Mouse (Mus musculus) midbrain, postnatal 0 days (tissue): ENCODE measurements at regions not wholly inside any gene's neighbourhood (a gene's known extent, or its start where the extent isn't known, plus 50 kb on each side); places are given as distances from the start of the nearest gene placed in this dataset.
A peak's percentile ranks its signal among the peaks of the same experiment; 100 is the strongest.
"Not testable (repeated sequence)": the region's sequence is repeated elsewhere in the genome, so short reads cannot be mapped to it uniquely, and the experiment has no call there.

Experiments used
- ATAC-seq: fragments of 200-750 bp; cut with Nextera tagmentation; 2 replicates; pipeline ENCODE4 v1.8.0; 2017; ENCODE audit warnings: moderate number of reproducible peaks, mild to moderate bottlenecking, moderate TSS enrichment, moderate library complexity; ENCODE audit not compliant: low FRiP score
- DNase-seq: peaks from one replicate; pipeline ENCODE4 v3.0.0-alpha.2; 2015; ENCODE audit warnings: low spot score
- H3K27ac ChIP-seq: fragments of 300-500 bp; sonication (generic); 2 replicates; pipeline ENCODE4 v1.5.1; 2014; ENCODE audit warnings: low read depth, mild to moderate bottlenecking, low read length, mixed read lengths
- H3K27me3 ChIP-seq: fragments of 300-500 bp; sonication (generic); 2 replicates; pipeline ENCODE4 v1.6.1; 2014; ENCODE audit warnings: low read length, control low read depth, mixed read lengths; ENCODE audit not compliant: insufficient read depth
- H3K36me3 ChIP-seq: fragments of 300-500 bp; sonication (generic); 2 replicates; pipeline ENCODE4 v1.6.1; 2014; ENCODE audit warnings: low read length, control low read depth, mixed read lengths; ENCODE audit not compliant: insufficient read depth
- H3K4me1 ChIP-seq: fragments of 300-500 bp; sonication (generic); 2 replicates; pipeline ENCODE4 v1.6.1; 2014; ENCODE audit warnings: mild to moderate bottlenecking, control low read depth, antibody characterized with exemption, low read length, mixed read lengths; ENCODE audit not compliant: insufficient read depth
- H3K4me2 ChIP-seq: fragments of 300-500 bp; sonication (generic); 2 replicates; pipeline ENCODE4 v1.6.1; 2014; ENCODE audit warnings: low read depth, mild to moderate bottlenecking, low read length, mixed read lengths; ENCODE audit not compliant: poor library complexity, severe bottlenecking
- H3K4me3 ChIP-seq: fragments of 300-500 bp; sonication (generic); 2 replicates; pipeline ENCODE4 v1.5.1; 2014; ENCODE audit warnings: low read depth, mild to moderate bottlenecking, low read length, moderate library complexity
- H3K9ac ChIP-seq: fragments of 300-500 bp; sonication (generic); replicated peaks from 2 replicates; pipeline ENCODE4 v1.6.1; 2014; ENCODE audit warnings: mild to moderate bottlenecking, low read length, moderate library complexity, mixed read lengths; ENCODE audit not compliant: poor library complexity, severe bottlenecking
- H3K9me3 ChIP-seq: fragments of 300-500 bp; sonication (generic); 2 replicates; pipeline ENCODE4 v1.6.1; 2016; ENCODE audit warnings: low read length, control low read depth
- CTCF ChIP-seq: IDR thresholded peaks from 2 replicates; pipeline ENCODE4 v1.5.1; 2016; ENCODE audit warnings: antibody characterized with exemption, mild to moderate bottlenecking
- whole genome bisulfite sequencing: fragments of 180-500 bp; shearing (Covaris S2); extraction: QIAGEN DNeasy Blood & Tissue Kit; methylation state at CpG from one replicate; pipeline ENCODE4 v1.1.7; 2014; 5-methylcytosine and 5-hydroxymethylcytosine counted together

DNA sequence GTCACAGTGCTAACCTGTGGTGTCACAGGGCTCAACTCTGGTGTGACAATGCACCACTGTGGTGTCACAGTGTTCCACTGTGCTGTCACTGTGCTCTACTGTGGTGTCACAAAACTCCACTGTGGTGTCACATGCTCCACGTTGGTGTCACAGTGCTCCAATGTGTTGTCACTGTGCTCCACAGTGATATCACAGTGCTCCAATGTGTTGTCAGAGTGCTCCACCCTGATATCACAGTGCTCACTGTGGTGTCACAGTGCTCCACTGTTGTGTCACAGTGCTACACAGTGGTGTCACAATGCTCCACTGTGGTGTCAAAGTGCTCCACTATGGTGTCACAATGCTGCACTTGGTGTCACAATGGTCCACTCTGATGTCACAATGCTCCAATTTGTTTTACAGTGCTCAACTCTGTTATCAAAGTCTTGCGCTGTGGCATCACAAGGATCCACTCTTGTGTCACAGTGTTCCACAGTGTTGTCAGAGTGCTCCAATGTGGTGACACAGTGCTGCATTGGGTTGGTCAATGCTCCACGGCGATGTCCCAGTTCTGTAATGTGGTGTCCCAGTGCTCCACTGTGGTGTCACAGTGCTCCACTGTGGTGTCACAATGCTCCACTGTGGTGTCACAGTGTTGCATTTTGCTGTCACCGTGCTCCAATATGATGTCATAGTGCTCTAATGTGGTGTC, 92.4 kb upstream of the Scaf8 start:
- no peak overlapping the region for H3K4me3 ChIP-seq
- DNase-seq = no peak
- H3K27ac ChIP-seq = no peak overlapping the region
- no peaks in the 10 kb centered on the region for H3K27me3 ChIP-seq
- 87% methylated on average over 5 of the region's 5 CpGs for WGBS
- H3K36me3 ChIP-seq = no peaks in the 10 kb centered on the region
- H3K4me1 ChIP-seq = no peaks in the 10 kb centered on the region
- ATAC-seq = 0 out of 2 replicates have a peak, but pooled peaks have one; percentile 59
- peaks cover 35% of the 10 kb centered on the region for H3K9me3 ChIP-seq
- H3K4me2 ChIP-seq = no peak overlapping the region
- H3K9ac ChIP-seq = no peak overlapping the region
- TF ChIP-seq CTCF = no peak

DNA sequence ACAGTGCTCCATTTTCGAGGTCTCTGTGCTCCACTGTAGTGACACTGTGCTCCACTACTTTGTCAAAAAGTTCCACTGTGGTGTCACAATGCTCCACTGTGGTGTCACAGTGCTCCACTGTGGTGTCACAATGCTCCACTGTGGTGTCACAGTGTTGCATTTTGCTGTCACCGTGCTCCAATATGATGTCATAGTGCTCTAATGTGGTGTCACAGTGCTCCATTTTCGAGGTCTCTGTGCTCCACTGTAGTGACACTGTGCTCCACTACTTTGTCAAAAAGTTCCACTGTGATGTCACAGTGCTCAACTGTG, 91.9 kb upstream of the Scaf8 start:
- peaks cover 31% of the 10 kb centered on the region for H3K9me3 ChIP-seq
- 51% methylated on average over 2 of the region's 3 CpGs for WGBS

DNA sequence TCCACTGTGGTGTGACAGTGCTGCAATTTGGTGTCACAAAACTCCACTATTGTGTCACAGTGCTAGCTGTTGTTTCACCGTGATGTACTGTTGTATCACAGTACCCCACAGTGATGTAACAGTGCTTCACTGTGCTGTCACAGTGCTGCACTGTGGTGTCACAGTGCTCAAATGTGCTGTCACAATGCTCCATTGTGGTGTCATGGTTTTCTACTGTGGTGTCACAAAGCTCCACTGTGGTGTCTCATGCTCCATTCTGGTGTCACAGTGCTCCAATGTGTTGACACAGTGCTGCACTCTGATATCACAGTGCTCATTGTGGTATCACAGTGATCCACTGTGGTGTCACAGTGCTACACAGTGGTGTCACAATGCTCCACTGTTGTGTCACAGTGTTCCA, 91.3 kb upstream of the Scaf8 start:
- Histone ChIP-seq H3K9ac (no peak overlapping the region), H3K4me3 (no peak overlapping the region), H3K36me3 (no peaks in the 10 kb centered on the region), H3K27me3 (no peaks in the 10 kb centered on the region), H3K4me2 (no peak overlapping the region), H3K9me3 (peaks cover 31% of the 10 kb centered on the region), H3K4me1 (no peaks in the 10 kb centered on the region), H3K27ac (no peak overlapping the region)
- no peak for DNase-seq
- WGBS = 88% methylated on average over 1 of the region's 1 CpGs
- no peak for ATAC-seq
- TF ChIP-seq CTCF = no peak

More for the DNA sequence above, 91.9 kb upstream of the Scaf8 start:
- H3K4me2 ChIP-seq, H3K36me3 ChIP-seq, H3K9ac ChIP-seq, H3K27me3 ChIP-seq, DNase-seq, H3K27ac ChIP-seq, H3K4me1 ChIP-seq, H3K4me3 ChIP-seq: not testable (repeated sequence)
- ATAC-seq = peak; percentile 61; the same call in 1 of the 2 replicates

DNA sequence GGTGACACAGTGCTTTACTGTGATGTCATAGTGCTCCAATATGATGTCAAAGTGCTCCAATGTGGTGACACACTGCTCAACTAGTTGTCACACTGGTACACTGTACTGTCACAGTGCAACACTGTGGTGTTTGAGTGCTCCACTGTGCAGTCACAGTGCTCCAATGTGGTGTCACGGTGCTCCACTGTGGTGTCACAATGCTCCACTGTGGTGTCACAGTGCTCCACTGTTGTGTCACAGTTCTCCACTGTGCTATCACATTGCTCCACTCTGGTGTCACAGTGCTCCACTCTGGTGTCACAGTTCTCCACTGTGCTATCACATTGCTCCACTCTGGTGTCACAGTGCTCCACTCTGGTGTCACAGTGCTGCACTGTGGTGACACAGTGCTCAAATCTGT, 87.9 kb upstream of the Scaf8 start:
- H3K4me2 ChIP-seq, H3K4me1 ChIP-seq, DNase-seq, H3K4me3 ChIP-seq, H3K9ac ChIP-seq, H3K36me3 ChIP-seq, H3K27me3 ChIP-seq, H3K27ac ChIP-seq: not testable (repeated sequence)
- whole genome bisulfite sequencing = 64% methylated on average over 1 of the region's 1 CpGs
- ATAC-seq = peak; percentile 48
- peaks cover 24% of the 10 kb centered on the region; the same call in 1 of the 2 replicates for H3K9me3 ChIP-seq

DNA sequence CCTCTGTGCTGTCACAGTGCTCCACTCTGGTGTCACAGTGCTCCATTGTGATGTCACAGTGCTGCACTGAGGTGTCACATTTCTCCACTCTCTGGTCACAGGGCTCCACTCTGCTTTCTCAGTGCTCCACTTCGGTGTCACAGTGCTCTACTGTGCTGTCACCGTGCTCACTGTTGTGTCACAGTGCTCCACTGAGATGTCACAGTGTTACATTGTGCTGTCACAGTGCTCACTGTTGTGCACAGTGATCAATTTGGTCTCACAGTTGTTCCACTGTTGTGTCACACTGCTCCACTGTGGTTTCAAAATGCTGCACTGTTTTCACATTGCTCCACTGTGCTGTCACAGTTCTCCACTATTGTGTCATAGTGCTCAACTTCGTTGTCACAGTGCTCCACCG, 87.4 kb upstream of the Scaf8 start:
- H3K27ac ChIP-seq = no peak overlapping the region
- TF ChIP-seq CTCF = no peak
- no peak for DNase-seq
- H3K4me1 ChIP-seq = no peaks in the 10 kb centered on the region
- H3K9ac ChIP-seq = no peak overlapping the region
- H3K9me3 ChIP-seq = peaks cover 25% of the 10 kb centered on the region; the same call in 1 of the 2 replicates
- no peak overlapping the region for H3K4me3 ChIP-seq
- WGBS = 79% methylated on average over 4 of the region's 4 CpGs
- no peak for ATAC-seq
- no peaks in the 10 kb centered on the region for H3K27me3 ChIP-seq
- H3K36me3 ChIP-seq = no peaks in the 10 kb centered on the region
- no peak overlapping the region for H3K4me2 ChIP-seq

DNA sequence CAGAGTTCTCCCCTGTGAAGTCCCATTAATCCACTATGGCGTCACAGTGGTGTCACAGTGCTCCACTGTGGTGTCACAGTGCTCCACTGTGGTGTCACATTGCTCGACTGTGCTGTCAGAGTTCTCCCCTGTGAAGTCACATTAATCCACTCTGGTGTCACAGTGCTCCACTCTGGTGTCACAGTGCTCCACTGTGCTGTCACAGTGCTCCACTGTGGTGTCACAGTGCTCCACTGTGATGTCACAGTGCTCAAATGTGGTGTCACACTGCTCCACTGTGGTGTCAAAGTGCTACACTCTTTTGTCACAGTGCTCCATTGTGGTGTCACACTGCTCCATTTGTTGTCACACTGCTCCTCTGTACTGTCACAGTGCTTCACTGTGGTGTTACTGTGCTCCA, 85.0 kb upstream of the Scaf8 start:
- H3K27ac ChIP-seq, H3K36me3 ChIP-seq, DNase-seq, H3K4me3 ChIP-seq, H3K4me1 ChIP-seq, H3K27me3 ChIP-seq, H3K4me2 ChIP-seq, H3K9ac ChIP-seq: not testable (repeated sequence)
- 53% methylated on average over 2 of the region's 2 CpGs for WGBS
- peaks cover 23% of the 10 kb centered on the region; the same call in 1 of the 2 replicates for H3K9me3 ChIP-seq
- ATAC-seq = peak; percentile 82
